Mouse (Mus musculus) layer of hippocampus, postnatal 14 days (tissue): ENCODE results near the gene Dse. TPM values are rescaled to one million over a fixed set of nuclear protein-coding genes. Genes with fewer than 3 reads are reported as not detected.
A peak's percentile ranks its signal among the peaks of the same experiment; 100 is the strongest.

Experiments used
- DNase-seq, 2 experiments: peaks; one replicate each; pipeline ENCODE4 v3.0.0; 2021 to 2022; ENCODE audit warnings: low spot score in 2 of 2, mixed read lengths in 1 of 2
- total RNA-seq, 2 experiments: library from RNA; stranded (reverse); gene quantifications; 2 replicates each; pipeline ENCODE4 v1.2.3; 2021

Dse gene
- total RNA-seq, 2 experiments from 2014 or later, result 6.9 to 9.7 TPM

DNA sequence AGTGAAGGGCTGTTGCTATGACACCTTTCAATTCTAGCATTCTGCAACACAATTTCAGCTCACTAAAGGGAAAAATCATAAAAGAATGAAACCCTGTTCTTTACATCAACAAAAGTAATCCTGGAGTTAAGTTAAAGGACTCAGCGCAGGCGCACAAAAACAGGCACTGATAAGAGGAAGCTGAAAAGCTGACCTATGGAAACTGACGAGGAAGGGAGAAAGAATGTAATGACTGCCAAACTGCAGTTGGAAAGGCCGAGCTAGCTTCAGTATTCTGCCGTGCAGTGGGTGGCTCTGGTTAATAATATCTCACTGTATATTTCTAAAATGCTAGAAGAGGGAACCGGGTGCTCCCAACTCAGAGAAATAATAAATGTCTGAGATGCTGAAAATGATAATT is 69.5 kb downstream of the Dse start:
- peak in 1 of 2 experiments; percentile 16 for DNase-seq

DNA sequence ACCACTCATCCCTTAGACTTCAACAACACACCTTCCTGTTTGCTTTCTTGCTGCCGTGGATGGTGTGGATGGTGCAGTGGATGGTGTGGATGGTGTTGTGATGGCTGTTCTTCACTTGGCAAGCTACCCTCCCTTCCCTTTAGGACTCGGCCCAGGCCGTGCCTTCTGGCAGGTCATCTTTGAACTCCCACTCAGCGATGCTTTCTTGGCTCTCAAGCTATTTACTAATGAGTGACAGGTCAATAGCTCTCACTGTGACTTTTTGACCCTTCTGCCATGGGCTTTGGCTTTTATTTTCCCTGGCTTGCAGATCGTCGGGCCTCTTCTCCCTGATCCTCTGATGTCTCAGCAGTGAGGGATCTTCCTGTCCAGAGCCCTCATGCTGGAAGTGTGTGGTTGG is 71.1 kb downstream of the Dse start:
- no peak for DNase-seq

DNA sequence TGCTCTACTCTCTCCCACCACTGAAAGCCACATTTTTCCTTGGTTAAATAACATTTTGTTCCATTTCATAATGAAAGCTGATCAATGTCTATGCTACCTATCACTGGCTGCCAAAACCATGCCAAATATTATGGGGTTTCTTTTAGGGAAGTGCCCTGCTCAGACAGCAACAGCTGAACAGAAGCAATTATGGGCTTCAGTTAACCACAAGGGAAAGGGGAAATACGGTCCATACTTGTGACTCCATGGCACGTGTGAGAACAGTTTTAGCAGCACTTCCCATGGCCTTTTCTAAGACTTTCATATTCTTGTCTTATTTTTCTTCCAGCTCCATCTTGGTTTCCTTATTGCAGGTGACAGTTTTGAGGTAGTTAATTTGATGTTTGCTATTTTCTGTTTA is 76.2 kb downstream of the Dse start:
- no peak for DNase-seq

DNA sequence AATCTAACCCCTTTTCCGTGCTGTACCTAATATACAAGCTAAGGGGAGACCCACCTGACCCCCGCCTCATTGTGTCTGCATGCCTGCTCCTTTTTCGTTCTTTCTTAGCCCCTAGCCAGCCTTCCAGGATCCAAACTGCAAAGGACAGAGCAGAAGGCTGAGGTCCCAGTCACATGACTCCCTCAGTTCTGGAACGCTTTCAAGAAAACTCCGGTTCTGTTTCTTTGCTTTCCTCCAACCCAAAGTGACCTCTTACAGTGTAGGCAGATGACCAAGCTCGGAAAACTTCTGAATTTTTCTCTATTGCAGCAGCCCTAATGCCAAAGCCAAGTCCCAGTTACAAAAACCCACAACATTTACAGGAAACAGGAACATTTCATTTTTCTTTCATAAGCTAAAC is 79.1 kb downstream of the Dse start:
- no peak for DNase-seq

DNA sequence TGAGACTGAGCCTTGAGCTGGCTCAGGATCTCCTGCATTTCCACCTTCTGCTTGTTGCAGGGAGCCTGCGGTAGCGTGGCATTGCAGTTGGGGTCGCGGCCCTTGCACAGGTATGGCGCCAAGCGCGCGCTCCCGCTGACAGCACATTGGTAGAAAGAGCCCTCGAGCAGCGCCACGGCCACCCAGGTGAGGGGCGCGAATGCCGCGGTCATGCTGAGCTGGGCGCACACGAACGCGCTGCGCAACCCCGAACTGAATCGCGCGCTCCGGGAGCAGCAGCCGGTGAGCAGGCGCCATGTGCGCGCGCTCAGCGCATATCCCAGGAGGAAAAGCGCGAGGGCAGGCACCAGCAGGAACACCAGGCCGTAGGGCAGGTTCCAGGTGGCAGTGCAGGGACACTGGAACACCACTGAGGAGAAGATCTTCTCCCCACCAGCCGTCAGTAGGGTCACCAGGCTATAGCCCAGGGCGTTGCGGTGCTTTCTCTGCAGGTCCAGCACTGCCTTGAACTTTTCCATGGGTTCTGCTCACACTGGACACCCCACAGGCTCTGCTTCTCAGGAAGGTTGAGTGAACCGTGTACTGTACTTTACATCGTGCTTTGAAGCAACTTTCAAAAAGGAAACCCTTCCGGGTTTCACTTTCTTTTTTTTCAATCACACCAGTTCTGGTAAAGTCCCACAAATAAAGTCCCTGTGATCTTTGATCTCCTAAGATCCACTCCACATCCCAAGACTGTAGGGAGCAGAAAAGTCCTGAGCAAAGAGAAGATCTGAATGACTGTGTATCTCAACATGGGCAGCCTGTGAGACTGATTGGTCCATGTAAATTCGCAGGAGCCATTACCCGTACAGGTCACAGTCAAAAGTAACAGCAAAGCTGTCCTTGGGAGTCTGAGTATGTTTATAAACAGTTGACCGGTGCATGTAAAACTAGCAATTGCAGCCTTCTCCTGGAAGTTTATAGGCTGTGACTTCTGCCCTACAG is 79.8 kb downstream of the Dse start, which contains the start of gene Calhm6:
TSS of gene Calhm6 (minus strand) at position 593 of the 987 bp plus-strand sequence.
- peak; percentile 18 to 38 for DNase-seq

DNA sequence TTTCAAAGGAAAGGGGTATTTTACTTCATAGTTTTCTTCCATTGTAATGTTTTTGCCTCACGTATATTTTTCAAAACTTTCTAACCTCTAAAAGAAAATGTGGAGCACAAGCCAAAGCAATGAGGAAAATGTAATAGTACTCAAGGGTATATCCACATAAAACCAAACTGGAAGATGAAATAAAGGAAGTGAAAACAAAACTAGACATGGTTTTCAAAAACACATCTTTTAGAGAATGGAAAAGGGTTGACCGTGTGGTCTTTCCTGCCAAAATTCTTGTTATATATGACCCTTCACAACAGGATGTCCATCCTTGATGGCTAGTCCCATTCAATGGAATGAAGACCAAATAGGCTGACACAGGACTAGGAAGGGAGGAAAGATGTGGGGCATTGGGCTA is 89.1 kb downstream of the Dse start:
- no peak for DNase-seq

DNA sequence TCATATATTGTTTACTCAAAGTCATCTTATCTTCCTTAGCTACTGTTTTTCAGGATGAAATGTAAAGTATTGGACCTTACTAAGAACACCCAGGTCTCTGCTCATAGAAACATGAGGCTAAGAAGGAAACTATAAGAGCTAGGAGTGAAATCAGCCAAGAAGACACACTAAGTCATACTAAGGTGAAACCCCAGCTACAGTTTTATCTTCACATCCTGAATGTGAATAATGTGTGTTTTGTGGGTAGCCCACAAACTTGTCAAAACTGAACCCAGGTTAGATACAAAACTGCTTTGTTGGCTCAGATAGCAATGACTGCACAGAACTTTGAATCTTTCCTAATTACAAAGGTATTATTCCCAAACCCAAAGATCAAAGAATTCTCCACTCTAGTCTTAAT is 89.7 kb downstream of the Dse start:
- no peak for DNase-seq

DNA sequence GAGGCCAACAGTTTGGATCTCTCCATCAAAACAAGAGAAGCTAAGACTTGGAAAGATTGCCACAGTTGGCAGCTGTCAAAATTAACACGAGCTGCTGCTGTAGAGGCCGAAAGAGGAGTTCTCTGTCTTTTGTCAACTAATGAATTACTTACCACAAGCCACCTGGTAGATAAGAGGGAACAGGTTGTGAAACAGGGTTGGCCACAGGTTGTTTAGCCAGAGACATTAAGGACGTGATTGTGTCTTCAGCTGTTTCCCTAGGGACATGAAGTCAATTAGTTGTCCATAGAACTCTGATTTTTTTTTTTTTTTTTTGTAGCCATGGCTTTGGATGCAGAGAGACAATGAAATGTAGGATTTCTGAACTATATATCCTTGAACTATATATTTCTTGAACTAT is 90.4 kb downstream of the Dse start:
- no peak for DNase-seq

DNA sequence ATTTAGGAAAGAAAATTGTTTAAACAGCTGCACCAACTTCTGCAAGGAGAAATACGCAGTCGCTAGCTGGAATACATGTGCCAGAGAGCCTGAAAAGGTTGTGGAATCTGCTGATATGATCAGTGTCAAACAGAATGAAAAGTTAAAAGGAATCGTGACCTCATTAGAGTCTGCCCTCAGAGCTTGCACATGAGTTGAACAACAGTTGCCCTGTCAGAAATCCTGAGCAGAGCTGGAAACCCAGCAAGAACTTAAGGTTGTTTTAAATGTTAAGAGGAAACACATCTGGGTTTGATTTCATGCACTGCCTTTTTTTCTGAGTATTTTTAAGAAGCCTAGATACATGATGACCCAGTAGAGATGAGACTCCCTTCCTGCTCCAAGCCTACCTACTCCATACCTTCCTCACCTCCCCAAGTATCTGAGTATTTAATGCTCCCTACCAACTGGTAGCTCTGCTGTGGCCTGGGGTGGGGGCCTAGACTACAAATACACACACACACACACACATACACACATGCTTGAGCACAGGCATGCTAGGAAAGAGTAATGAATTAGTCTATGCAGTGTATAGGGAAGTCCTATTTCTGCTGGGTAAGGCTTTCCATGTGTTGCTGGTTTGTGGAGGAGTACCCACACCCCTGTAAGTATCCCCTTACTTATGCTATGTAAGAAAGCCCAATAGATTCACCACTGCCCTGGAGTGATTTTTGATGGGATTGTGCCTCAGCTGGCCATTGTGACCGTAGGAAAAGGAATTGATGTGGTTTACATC is 95.4 kb downstream of the Dse start:
- no peak for DNase-seq

DNA sequence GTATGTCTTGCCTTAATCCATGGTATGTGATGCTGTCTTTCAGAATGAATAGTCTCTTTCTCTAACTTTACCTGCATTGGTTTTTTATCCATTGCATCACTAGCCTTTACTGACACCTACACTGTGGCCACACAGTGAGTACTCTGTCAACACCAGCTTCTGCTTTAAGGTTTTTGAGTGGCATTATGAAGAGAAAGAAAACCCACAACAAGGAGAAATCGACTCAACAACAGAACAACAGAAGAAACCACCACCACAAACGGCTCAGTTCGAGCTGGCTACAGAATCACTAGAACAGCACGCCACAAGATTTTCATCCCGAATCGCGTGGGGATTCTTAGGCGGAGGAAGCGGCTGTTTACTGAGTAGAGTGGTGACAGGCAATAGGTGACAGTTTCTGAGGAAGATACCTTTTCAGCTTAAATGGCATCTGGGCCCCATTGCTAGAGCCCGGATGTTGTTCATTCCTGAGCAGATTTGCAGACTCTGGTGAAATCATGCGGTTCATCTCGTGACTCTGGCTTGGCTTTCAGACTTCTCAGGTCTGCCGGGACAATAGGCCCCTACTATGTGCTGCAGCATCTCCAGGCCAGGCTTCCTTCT is 96.6 kb downstream of the Dse start:
- DNase-seq, result no peak

Other genes starting within 250 kb of the Dse start
- gene Rwdd1, start 188.1 kb downstream of the Dse start, total RNA-seq, result 100 to 1,000 TPM in 1 of 2 experiments, 10 to 100 TPM in 1; 98.7 to 101 TPM
- under 1 TPM in 1 of 2 experiments, not detected in 1; 0.33 TPM for gene Trappc3l, start 170.1 kb downstream of the Dse start, total RNA-seq
- not detected for gene Calhm4, start 163.4 kb downstream of the Dse start, total RNA-seq
- gene Calhm5, start 111.2 kb downstream of the Dse start, total RNA-seq, result 1 to 10 TPM; 3.4 to 3.9 TPM
- under 1 TPM; 0.60 TPM for gene Calhm6, start 79.7 kb downstream of the Dse start, total RNA-seq
- gene Tspyl1, start 74.5 kb upstream of the Dse start, total RNA-seq, result 100 to 1,000 TPM; 115 to 116 TPM
- 100 to 1,000 TPM; 312 to 332 TPM for gene Tspyl4, start 89.7 kb upstream of the Dse start, total RNA-seq
- under 1 TPM in 1 of 2 experiments, not detected in 1; 0.30 TPM for gene Col10a1, start 182.3 kb upstream of the Dse start, total RNA-seq
- gene Nt5dc1, start 210.8 kb upstream of the Dse start, total RNA-seq, result 1 to 10 TPM; 2.6 to 3.0 TPM